Mouse (Mus musculus) kidney, adult 9 months (tissue): Measurements from ENCODE around the gene Oxct1.

Experiments
- DNase-seq: peaks from one replicate; pipeline ENCODE4 v3.0.0; 2022

Oxct1 gene

GRCm38 (mm10) chr15:4026231-4026773 is at the start of gene Oxct1:
Gene Oxct1 (plus strand): TSS chr15:4026383.
- DNase-seq: peak; percentile 94

- DNase-seq: no peak
These were observed 47.9 kb upstream of the Oxct1 start for GRCm38 (mm10) chr15:3978279-3978678.

GRCm38 (mm10) chr15:3979061-3979848 is 46.9 kb upstream of the Oxct1 start, which contains the start of gene Fbxo4:
Gene Fbxo4 (minus strand): TSS chr15:3979573.
- DNase-seq: peak; percentile 87

GRCm38 (mm10) chr15:3979871-3980270 is 46.3 kb upstream of the Oxct1 start:
- no peak for DNase-seq

GRCm38 (mm10) chr15:3982732-3983131 is 43.5 kb upstream of the Oxct1 start:
- DNase-seq: no peak

GRCm38 (mm10) chr15:3984876-3985275 is 41.3 kb upstream of the Oxct1 start:
- DNase-seq: no peak

- DNase-seq: peak; percentile 56
These were observed 38.2 kb upstream of the Oxct1 start for GRCm38 (mm10) chr15:3987981-3988380.

- no peak for DNase-seq
These were observed 31.2 kb upstream of the Oxct1 start for GRCm38 (mm10) chr15:3994852-3995447.

GRCm38 (mm10) chr15:3995448-3996266 is 30.5 kb upstream of the Oxct1 start, which contains the start of gene AW549877:
Gene AW549877 (minus strand): TSS chr15:3995744.
- DNase-seq: peak; percentile 99

GRCm38 (mm10) chr15:3996267-3997010 is 29.7 kb upstream of the Oxct1 start:
- DNase-seq: no peak

- DNase-seq: no peak
These were observed 27.0 kb upstream of the Oxct1 start for GRCm38 (mm10) chr15:3999144-3999543.

- DNase-seq: no peak
These were observed 25.6 kb upstream of the Oxct1 start for GRCm38 (mm10) chr15:4000536-4000935.

- DNase-seq: no peak
These were observed 12.3 kb upstream of the Oxct1 start for GRCm38 (mm10) chr15:4013873-4014272.

- DNase-seq: no peak
These were observed 5.5 kb upstream of the Oxct1 start for GRCm38 (mm10) chr15:4020711-4021110.

- no peak for DNase-seq
These were observed 2.4 kb upstream of the Oxct1 start for GRCm38 (mm10) chr15:4023747-4024146.

- DNase-seq: peak; percentile 23
These were observed 1.3 kb upstream of the Oxct1 start for GRCm38 (mm10) chr15:4024726-4025507.

- peak; percentile 18 for DNase-seq
These were observed 677 bp upstream of the Oxct1 start for GRCm38 (mm10) chr15:4025508-4025904.

- DNase-seq: peak; percentile 83
These were observed 825 bp downstream of the Oxct1 start for GRCm38 (mm10) chr15:4026831-4027584.

- DNase-seq: peak; percentile 80
These were observed 1.7 kb downstream of the Oxct1 start for GRCm38 (mm10) chr15:4027671-4028410.

- no peak for DNase-seq
These were observed 2.2 kb downstream of the Oxct1 start for GRCm38 (mm10) chr15:4028411-4028700.
